Mouse (Mus musculus) midbrain, embryonic 13.5 days (tissue): ENCODE measurements at regions not wholly inside any gene's neighbourhood (a gene's known extent, or its start where the extent isn't known, plus 50 kb on each side); places are given as distances from the start of the nearest gene placed in this dataset.

Experiments used
- ATAC-seq: fragments of 200-750 bp; cut with Nextera tagmentation; 2 replicates; pipeline ENCODE4 v1.8.0; 2017; ENCODE audit warnings: mild to moderate bottlenecking, moderate TSS enrichment, moderate library complexity
- H3K27ac ChIP-seq: fragments of 300-500 bp; sonication (generic); 2 replicates; pipeline ENCODE4 v1.5.1; 2015; ENCODE audit warnings: inconsistent platforms, mild to moderate bottlenecking, moderate library complexity
- H3K27me3 ChIP-seq: fragments of 300-500 bp; sonication (generic); 2 replicates; pipeline ENCODE4 v1.6.1; 2015; ENCODE audit warnings: mild to moderate bottlenecking, inconsistent platforms
- H3K36me3 ChIP-seq: fragments of 300-500 bp; sonication (generic); 2 replicates; pipeline ENCODE4 v1.6.1; 2015; ENCODE audit warnings: mild to moderate bottlenecking, inconsistent platforms
- H3K4me1 ChIP-seq: fragments of 300-500 bp; sonication (generic); replicated peaks from 2 replicates; pipeline ENCODE4 v1.6.1; 2015; ENCODE audit warnings: inconsistent platforms
- H3K4me2 ChIP-seq: fragments of 300-500 bp; sonication (generic); replicated peaks from 2 replicates; pipeline ENCODE4 v1.6.1; 2015; ENCODE audit warnings: moderate library complexity, mild to moderate bottlenecking, inconsistent platforms
- H3K4me3 ChIP-seq: fragments of 300-500 bp; sonication (generic); replicated peaks from 2 replicates; pipeline ENCODE4 v1.5.1; 2015; ENCODE audit warnings: mild to moderate bottlenecking, inconsistent platforms
- H3K9ac ChIP-seq: fragments of 300-500 bp; sonication (generic); replicated peaks from 2 replicates; pipeline ENCODE4 v1.6.1; 2015; ENCODE audit warnings: mild to moderate bottlenecking, inconsistent platforms
- H3K9me3 ChIP-seq: fragments of 300-500 bp; sonication (generic); 2 replicates; pipeline ENCODE4 v1.6.1; 2016; ENCODE audit warnings: mild to moderate bottlenecking, inconsistent platforms
- WGBS: fragments of 180-500 bp; shearing (Covaris S2); methylation state at CpG from one replicate; pipeline ENCODE4 v1.1.7; 2015; 5-methylcytosine and 5-hydroxymethylcytosine counted together

GRCm38 (mm10) chr5:29030525-29030924 lies 165.3 kb upstream of the Rnf32 start:
- Histone ChIP-seq H3K4me2 (no peak overlapping the region), H3K4me3 (no peak overlapping the region), H3K27me3 (no peaks in the 10 kb centered on the region), H3K4me1 (no peaks in the 10 kb centered on the region), H3K27ac (no peak overlapping the region), H3K9me3 (no peaks in the 10 kb centered on the region), H3K36me3 (no peaks in the 10 kb centered on the region), H3K9ac (no peak overlapping the region)
- ATAC-seq, result no peak
- 60% methylated on average over 5 of the region's 5 CpGs for WGBS

GRCm38 (mm10) chr5:29029957-29030356 lies 165.8 kb upstream of the Rnf32 start:
- Histone ChIP-seq H3K27me3 (no peaks in the 10 kb centered on the region), H3K4me2 (no peak overlapping the region), H3K9ac (no peak overlapping the region), H3K36me3 (no peaks in the 10 kb centered on the region), H3K4me1 (no peaks in the 10 kb centered on the region), H3K9me3 (no peaks in the 10 kb centered on the region), H3K4me3 (no peak overlapping the region), H3K27ac (no peak overlapping the region)
- 84% methylated on average over 5 of the region's 5 CpGs for WGBS
- no peak for ATAC-seq

GRCm38 (mm10) chr5:29025045-29025444 lies 170.7 kb upstream of the Rnf32 start:
- ATAC-seq, result no peak
- no peaks in the 10 kb centered on the region for H3K36me3 ChIP-seq
- no peak overlapping the region for H3K27ac ChIP-seq
- H3K4me3 ChIP-seq, result no peak overlapping the region
- no peaks in the 10 kb centered on the region for H3K27me3 ChIP-seq
- H3K4me1 ChIP-seq, result no peaks in the 10 kb centered on the region
- H3K9me3 ChIP-seq, result no peaks in the 10 kb centered on the region
- no peak overlapping the region for H3K4me2 ChIP-seq
- H3K9ac ChIP-seq, result no peak overlapping the region

- no peak overlapping the region for H3K9ac ChIP-seq
- no peak overlapping the region for H3K27ac ChIP-seq
- no peaks in the 10 kb centered on the region for H3K9me3 ChIP-seq
- H3K27me3 ChIP-seq, result no peaks in the 10 kb centered on the region
- H3K4me2 ChIP-seq, result no peak overlapping the region
- no peaks in the 10 kb centered on the region for H3K4me1 ChIP-seq
- ATAC-seq, result no peak
- 92% methylated on average over 2 of the region's 2 CpGs for WGBS
- no peaks in the 10 kb centered on the region for H3K36me3 ChIP-seq
- no peak overlapping the region for H3K4me3 ChIP-seq
Measured at GRCm38 (mm10) chr5:28992796-28993195, 203.0 kb upstream of the Rnf32 start.

- Histone ChIP-seq H3K27ac (no peak overlapping the region), H3K4me2 (no peak overlapping the region), H3K27me3 (no peaks in the 10 kb centered on the region), H3K9ac (no peak overlapping the region), H3K4me1 (no peaks in the 10 kb centered on the region), H3K4me3 (no peak overlapping the region), H3K36me3 (no peaks in the 10 kb centered on the region), H3K9me3 (no peaks in the 10 kb centered on the region)
- ATAC-seq, result no peak
- WGBS, result 76% methylated on average over 1 of the region's 1 CpGs
Measured at GRCm38 (mm10) chr5:28979932-28980331, 215.9 kb upstream of the Rnf32 start.

- H3K27ac ChIP-seq, result no peak overlapping the region
- no peak overlapping the region for H3K4me2 ChIP-seq
- ATAC-seq, result no peak
- H3K4me3 ChIP-seq, result no peak overlapping the region
- H3K4me1 ChIP-seq, result no peaks in the 10 kb centered on the region
- WGBS, result 89% methylated on average over 2 of the region's 2 CpGs
- H3K27me3 ChIP-seq, result no peaks in the 10 kb centered on the region
- no peak overlapping the region for H3K9ac ChIP-seq
- no peaks in the 10 kb centered on the region for H3K36me3 ChIP-seq
- no peaks in the 10 kb centered on the region for H3K9me3 ChIP-seq
Measured at GRCm38 (mm10) chr5:28970404-28970803, 225.4 kb upstream of the Rnf32 start.

GRCm38 (mm10) chr5:28955036-28955435 lies 240.8 kb upstream of the Rnf32 start:
- ATAC-seq, result no peak
- no peak overlapping the region for H3K4me3 ChIP-seq

GRCm38 (mm10) chr5:28947465-28947864 lies 248.3 kb upstream of the Rnf32 start:
- WGBS, result 65% methylated on average over 4 of the region's 4 CpGs
- H3K9me3 ChIP-seq, result no peaks in the 10 kb centered on the region
- no peak overlapping the region for H3K27ac ChIP-seq
- ATAC-seq, result no peak
- H3K36me3 ChIP-seq, result no peaks in the 10 kb centered on the region
- no peak overlapping the region for H3K4me2 ChIP-seq
- H3K27me3 ChIP-seq, result 0 out of 2 replicates have a peak, but pooled peaks cover 3% of the 10 kb centered on the region
- no peak overlapping the region for H3K4me3 ChIP-seq
- H3K4me1 ChIP-seq, result peaks cover 6% of the 10 kb centered on the region; the same call in 1 of the 2 replicates
- no peak overlapping the region for H3K9ac ChIP-seq

More at GRCm38 (mm10) chr5:28955036-28955435, 240.8 kb upstream of the Rnf32 start:
- no peak overlapping the region for H3K27ac ChIP-seq
- H3K36me3 ChIP-seq, result no peaks in the 10 kb centered on the region
- H3K4me1 ChIP-seq, result no peaks in the 10 kb centered on the region
- no peaks in the 10 kb centered on the region for H3K9me3 ChIP-seq
- no peak overlapping the region for H3K4me2 ChIP-seq
- no peaks in the 10 kb centered on the region for H3K27me3 ChIP-seq
- H3K9ac ChIP-seq, result no peak overlapping the region

GRCm38 (mm10) chr5:28943571-28944316 lies 252.0 kb upstream of the Rnf32 start:
- Histone ChIP-seq H3K9ac (no peak overlapping the region), H3K36me3 (no peaks in the 10 kb centered on the region), H3K4me1 (peaks cover 6% of the 10 kb centered on the region; the same call in 1 of the 2 replicates), H3K27me3 (peaks cover 3% of the 10 kb centered on the region; the same call in 1 of the 2 replicates), H3K4me3 (no peak overlapping the region), H3K4me2 (no peak overlapping the region), H3K9me3 (no peaks in the 10 kb centered on the region), H3K27ac (no peak overlapping the region)
- ATAC-seq, result no peak
- 52% methylated on average over 13 of the region's 13 CpGs for WGBS

- H3K4me1 ChIP-seq, result peaks cover 6% of the 10 kb centered on the region; the same call in 1 of the 2 replicates
- H3K27me3 ChIP-seq, result peaks cover 3% of the 10 kb centered on the region; the same call in 1 of the 2 replicates
- ATAC-seq, result no peak
- H3K4me3 ChIP-seq, result no peak overlapping the region
- H3K4me2 ChIP-seq, result no peak overlapping the region
- whole genome bisulfite sequencing, result 55% methylated on average over 5 of the region's 5 CpGs
- no peak overlapping the region for H3K9ac ChIP-seq
- H3K36me3 ChIP-seq, result no peaks in the 10 kb centered on the region
- H3K9me3 ChIP-seq, result no peaks in the 10 kb centered on the region
- H3K27ac ChIP-seq, result no peak overlapping the region
Measured at GRCm38 (mm10) chr5:28940972-28941371, 254.8 kb upstream of the Rnf32 start.

GRCm38 (mm10) chr5:28919296-28920063 lies 276.3 kb upstream of the Rnf32 start:
- Histone ChIP-seq H3K9ac (no peak overlapping the region), H3K27me3 (no peaks in the 10 kb centered on the region), H3K27ac (no peak overlapping the region), H3K4me3 (no peak overlapping the region), H3K4me1 (no peaks in the 10 kb centered on the region), H3K36me3 (no peaks in the 10 kb centered on the region), H3K4me2 (no peak overlapping the region), H3K9me3 (no peaks in the 10 kb centered on the region)
- ATAC-seq, result no peak
- WGBS, result 89% methylated on average over 4 of the region's 4 CpGs

GRCm38 (mm10) chr5:28904500-28904899 lies 291.3 kb upstream of the Rnf32 start:
- Histone ChIP-seq H3K9ac (no peak overlapping the region), H3K4me1 (peaks cover 13% of the 10 kb centered on the region; the same call in 1 of the 2 replicates), H3K27me3 (no peaks in the 10 kb centered on the region), H3K4me3 (no peak overlapping the region), H3K36me3 (no peaks in the 10 kb centered on the region), H3K9me3 (no peaks in the 10 kb centered on the region), H3K4me2 (no peak overlapping the region), H3K27ac (no peak overlapping the region)
- ATAC-seq, result no peak
- 59% methylated on average over 4 of the region's 4 CpGs for WGBS
